Mouse (Mus musculus) thymus, adult 2 months (tissue): ENCODE results near the gene Slc39a1.

ENCODE experiments used
- CTCF ChIP-seq: fragments of 200-500 bp; IDR thresholded peaks from 2 replicates; pipeline ENCODE4 v1.5.1; 2012; ENCODE audit warnings: mild to moderate bottlenecking, control low read depth, low read length, moderate library complexity, borderline replicate concordance; ENCODE audit not compliant: control insufficient read depth, poor library complexity, insufficient read depth; ENCODE audit errors: extremely low read depth
- POLR2A ChIP-seq: fragments of 200-500 bp; IDR thresholded peaks from 2 replicates; pipeline ENCODE4 v1.6.1; 2012; ENCODE audit warnings: mild to moderate bottlenecking, low read length, control low read depth, moderate library complexity; ENCODE audit not compliant: control insufficient read depth, poor library complexity, insufficient read depth; ENCODE audit errors: extremely low read depth

GRCm38 (mm10) chr3:90270784-90271183 is 22.8 kb downstream of the Slc39a1 start:
- TF ChIP-seq CTCF (no peak), POLR2A (no peak)
